In the genomic region with DNA sequence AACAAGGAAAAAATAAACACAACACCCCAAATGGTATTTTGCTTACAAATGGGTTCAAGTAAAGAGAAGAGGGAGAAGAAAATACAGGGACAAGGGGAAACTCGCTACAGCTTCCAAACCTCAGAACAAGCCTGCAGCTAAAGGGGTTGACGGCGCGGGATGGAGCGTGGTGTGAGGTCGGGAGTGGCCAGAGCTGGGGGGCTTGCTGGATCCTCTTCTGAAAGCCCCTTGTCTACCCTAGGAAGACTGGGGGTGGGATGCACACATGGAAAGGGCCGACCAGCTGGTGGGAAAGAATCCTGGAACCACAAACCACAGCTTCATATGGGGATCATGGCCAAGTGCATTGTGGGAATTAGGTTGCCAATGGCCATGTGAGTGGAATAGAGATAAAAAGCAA, we compare ENCODE assay signal across 25 mouse cellular contexts.
"Had no signal": no experiment of that assay in that cellular context is flagged by ENCODE, and none has a peak within 500 bp of the region (broad histone marks: within the 10 kb centered on the region; RNA-seq: fewer than 3 reads in every experiment).

No protein-coding gene starts in this region.

- H3K36me3 ChIP-seq: heart, embryonic 10.5 days; heart, embryonic 12.5 days; hindbrain, embryonic 10.5 days; hindbrain, embryonic 12.5 days; intestine, embryonic 15.5 days; limb, embryonic 13.5 days; limb, embryonic 15.5 days; liver, embryonic 12.5 days had no signal

- H3K4me3 ChIP-seq: gastrocnemius, adult 2 months; heart, embryonic 10.5 days; heart, embryonic 12.5 days; hindbrain, embryonic 10.5 days; hindbrain, embryonic 12.5 days; intestine, embryonic 15.5 days; limb, embryonic 13.5 days; limb, embryonic 15.5 days; liver, embryonic 12.5 days had no signal

- H3K27ac ChIP-seq: gastrocnemius, adult 2 months; heart, embryonic 10.5 days; hindbrain, embryonic 10.5 days; hindbrain, embryonic 12.5 days; hindbrain, embryonic 14.5 days; intestine, embryonic 15.5 days; limb, embryonic 13.5 days; limb, embryonic 15.5 days; liver, embryonic 12.5 days had no signal

- H3K9ac ChIP-seq: heart, embryonic 12.5 days; hindbrain, embryonic 12.5 days; hindbrain, embryonic 14.5 days; intestine, embryonic 15.5 days; limb, embryonic 13.5 days; limb, embryonic 15.5 days; liver, embryonic 12.5 days had no signal

- H3K4me1 ChIP-seq: heart, embryonic 10.5 days; heart, embryonic 12.5 days; intestine, embryonic 15.5 days; liver, embryonic 12.5 days had no signal

- H3K27me3 ChIP-seq: heart, embryonic 12.5 days; intestine, embryonic 15.5 days; limb, embryonic 13.5 days; limb, embryonic 15.5 days; liver, embryonic 12.5 days had no signal

- DNase-seq: gastrocnemius, adult 2 months; gastrocnemius, postnatal 10 days; gastrocnemius, postnatal 25 days; heart, adult 18-20 months; heart, postnatal 10 days; heart, postnatal 4 days; kidney, adult 18-20 months; kidney, adult 8-10 months; kidney, postnatal 10 days; kidney, postnatal 25 days; kidney, postnatal 4 days; layer of hippocampus, adult 9-11 months; layer of hippocampus, postnatal 36 days had no signal

- H3K4me2 ChIP-seq: heart, embryonic 12.5 days; hindbrain, embryonic 12.5 days; hindbrain, embryonic 14.5 days; intestine, embryonic 15.5 days; limb, embryonic 13.5 days; limb, embryonic 15.5 days; liver, embryonic 12.5 days had no signal

- ATAC-seq: hindbrain, embryonic 16.5 days; inflammation-experienced regulatory T-cells, adult 6 months; intestine, embryonic 15.5 days; intestine, postnatal 0 days; liver, embryonic 12.5 days had no signal

- H3K9me3 ChIP-seq: heart, embryonic 10.5 days; heart, embryonic 12.5 days; hindbrain, embryonic 10.5 days; hindbrain, embryonic 12.5 days; intestine, embryonic 15.5 days; limb, embryonic 13.5 days; limb, embryonic 15.5 days; liver, embryonic 12.5 days had no signal
